Mouse (Mus musculus) myocyte (in vitro differentiated cells): ENCODE data around the gene Ren1.

Experiments used
- CEBPB ChIP-seq: IDR thresholded peaks from 2 replicates; pipeline ENCODE4 v1.6.1; 2011; ENCODE audit warnings: mild to moderate bottlenecking, moderate library complexity; ENCODE audit not compliant: poor library complexity, insufficient read depth, severe bottlenecking
- E2F4 ChIP-seq: IDR thresholded peaks from one replicate; pipeline ENCODE4 v1.6.1; 2011; ENCODE audit warnings: mild to moderate bottlenecking, control low read depth, moderate library complexity; ENCODE audit not compliant: insufficient read depth
- MAX ChIP-seq: IDR thresholded peaks from one replicate; pipeline ENCODE4 v1.6.1; 2011; ENCODE audit warnings: low read depth, mild to moderate bottlenecking, control low read depth
- MYOD1 ChIP-seq, 3 experiments: IDR thresholded peaks; one replicate each; pipeline ENCODE4 v1.6.1; 2011; ENCODE audit warnings: control low read depth in 2 of 3, low read depth in 2 of 3, mild to moderate bottlenecking in 2 of 3, moderate library complexity in 1 of 3; ENCODE audit not compliant: insufficient read length in 2 of 3, control insufficient read depth in 1 of 3
- MYOG ChIP-seq, 3 experiments: IDR thresholded peaks; one replicate each; pipeline ENCODE4 v1.6.1; 2011; ENCODE audit warnings: control low read depth in 2 of 3, low read depth in 2 of 3, mild to moderate bottlenecking in 2 of 3; ENCODE audit not compliant: insufficient read length in 2 of 3, control insufficient read depth in 1 of 3, insufficient read depth in 1 of 3
- POLR2A ChIP-seq: IDR thresholded peaks from one replicate; pipeline ENCODE4 v1.6.1; 2011; ENCODE audit warnings: low read depth, mild to moderate bottlenecking, control low read depth, moderate library complexity; ENCODE audit not compliant: insufficient read length
- POLR2AphosphoS2 ChIP-seq: IDR thresholded peaks from one replicate; pipeline ENCODE4 v1.6.1; 2011; ENCODE audit warnings: low read depth, control low read depth; ENCODE audit not compliant: insufficient read length
- SRF ChIP-seq: IDR thresholded peaks from one replicate; pipeline ENCODE4 v1.6.1; 2011; ENCODE audit warnings: low read depth; ENCODE audit not compliant: control insufficient read depth, insufficient read length
- TCF12 ChIP-seq: IDR thresholded peaks from one replicate; pipeline ENCODE4 v1.6.1; 2011; ENCODE audit warnings: mild to moderate bottlenecking, control low read depth; ENCODE audit not compliant: poor library complexity, insufficient read depth, severe bottlenecking
- USF1 ChIP-seq: IDR thresholded peaks from one replicate; pipeline ENCODE4 v1.6.1; 2011; ENCODE audit warnings: low read depth, mild to moderate bottlenecking, control low read depth, moderate library complexity

GRCm38 (mm10) chr1:133329638-133329964 is 20.7 kb upstream of the Ren1 start:
- no peak for TF ChIP-seq POLR2A
- TF ChIP-seq E2F4 = no peak
- no peak for TF ChIP-seq MYOG (IDR thresholded peaks at IDR 0.05; ENCODE audit: control insufficient read depth in 1 of 3, insufficient read depth in 1 of 3, insufficient read length in 2 of 3, low read depth in 2 of 3)
- no peak for TF ChIP-seq POLR2AphosphoS2
- TF ChIP-seq CEBPB = no peak
- TF ChIP-seq MYOD1 (IDR thresholded peaks at IDR 0.05; ENCODE audit: control insufficient read depth in 1 of 3, insufficient read length in 2 of 3, low read depth in 2 of 3) = no peak
- TF ChIP-seq MAX = no peak
- no peak for TF ChIP-seq USF1
- no peak for TF ChIP-seq TCF12
- no peak for TF ChIP-seq SRF
